Mouse (Mus musculus) olfactory bulb, adult 2 months (tissue): ENCODE data around the gene Olfr826.

Experiments used
- CTCF ChIP-seq: fragments of 200-500 bp; IDR thresholded peaks from 2 replicates; pipeline ENCODE4 v1.5.1; 2012; ENCODE audit warnings: low read depth, mild to moderate bottlenecking, low read length, moderate library complexity; ENCODE audit not compliant: insufficient read depth
- POLR2A ChIP-seq: fragments of 200-500 bp; IDR thresholded peaks from 2 replicates; pipeline ENCODE4 v1.6.1; 2012; ENCODE audit warnings: mild to moderate bottlenecking, low read depth, low read length, moderate library complexity; ENCODE audit not compliant: insufficient read depth

DNA sequence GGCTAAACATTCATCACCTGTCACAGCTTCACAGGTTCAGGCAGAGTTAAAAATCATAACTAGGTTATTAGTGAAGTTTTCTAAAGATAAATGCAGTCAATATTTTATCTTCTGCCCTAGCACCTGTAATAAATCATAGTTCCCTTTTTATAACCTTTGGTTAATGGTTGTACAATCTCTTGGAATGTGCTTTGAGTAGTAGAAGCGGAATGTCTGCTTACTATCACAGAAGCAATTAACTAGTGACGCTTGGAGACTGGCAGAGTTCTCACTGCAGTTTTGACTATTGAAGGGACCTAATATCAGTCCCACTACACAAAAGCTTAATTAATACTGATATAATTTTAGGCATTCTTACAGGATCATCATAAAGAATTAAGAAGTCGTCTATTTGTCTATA lies 41.0 kb upstream of the Olfr826 start:
- TF ChIP-seq CTCF (no peak), POLR2A (no peak)
